Mouse (Mus musculus) cerebellum, adult 11-12 months (tissue): ENCODE measurements around the gene Mrpl36.

Source experiments
- DNase-seq: peaks from one replicate; pipeline ENCODE4 v3.0.0; 2022

Mrpl36 gene

DNA sequence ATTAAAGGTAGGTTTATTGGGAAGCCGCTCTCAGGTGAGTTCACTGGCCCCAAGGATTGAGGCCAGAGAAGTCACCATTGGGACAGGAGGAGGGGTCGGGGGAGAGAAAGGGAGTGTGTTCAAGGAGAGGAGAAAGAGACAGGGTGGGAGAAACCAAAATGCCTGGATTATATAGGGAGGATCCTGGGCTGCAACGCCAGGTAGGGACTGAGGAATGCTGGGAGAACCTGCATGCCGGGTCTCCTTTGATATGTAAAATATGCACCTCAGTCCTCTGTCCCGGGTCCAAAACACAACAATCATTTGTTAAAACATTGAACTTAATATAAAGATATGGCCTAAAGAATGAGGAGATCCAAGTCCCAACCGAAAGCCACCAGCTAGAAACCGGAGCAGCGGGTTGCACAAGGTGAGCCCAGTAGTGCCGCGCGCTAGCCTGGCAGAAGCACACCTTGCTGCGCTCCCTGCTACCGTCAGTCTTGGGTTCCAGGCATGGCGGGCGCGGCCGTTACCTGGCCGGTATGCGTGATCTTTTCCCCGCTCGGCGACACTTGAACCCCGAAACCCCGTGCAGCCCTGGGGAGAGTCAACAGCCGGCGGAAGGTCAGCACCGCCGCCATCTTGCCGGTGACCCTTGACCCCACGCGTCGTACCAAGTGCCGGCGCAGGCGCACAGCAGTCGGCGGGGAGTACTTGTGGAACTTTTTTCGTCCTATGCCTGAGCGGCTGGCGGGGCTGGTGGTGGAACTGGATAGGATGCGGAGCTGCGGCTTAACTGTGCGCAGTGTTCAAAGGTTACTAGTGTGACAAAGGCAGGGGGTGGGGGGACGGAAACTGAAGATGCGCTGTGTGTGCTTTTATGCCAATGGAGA is at the start of gene Mrpl36, which contains the start of gene Ndufs6:
Gene Mrpl36 (plus strand): TSS at position 687 of the 872 bp plus-strand sequence.
Gene Ndufs6 (minus strand): TSS at position 716 of the 872 bp plus-strand sequence.
- peak; percentile 93 for DNase-seq

DNA sequence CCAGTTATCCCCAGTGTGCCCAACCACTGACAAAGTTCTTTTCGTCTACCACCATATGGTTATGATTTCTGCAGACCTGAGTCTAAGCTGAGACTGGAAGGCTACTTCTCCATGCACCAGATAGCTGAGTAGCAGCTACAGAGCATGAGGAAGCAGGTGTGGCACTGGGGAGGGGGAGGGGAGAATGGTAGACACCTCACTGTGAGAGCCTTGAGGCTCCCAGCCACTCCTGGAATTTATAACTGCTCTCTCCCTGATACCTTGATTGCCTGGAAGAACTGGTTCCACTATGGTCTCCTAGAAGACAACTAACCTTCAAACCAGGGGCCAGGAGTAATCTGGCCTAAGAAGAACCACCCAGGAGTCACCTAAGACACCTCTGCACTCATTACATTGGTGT is 49.1 kb upstream of the Mrpl36 start:
- no peak for DNase-seq

DNA sequence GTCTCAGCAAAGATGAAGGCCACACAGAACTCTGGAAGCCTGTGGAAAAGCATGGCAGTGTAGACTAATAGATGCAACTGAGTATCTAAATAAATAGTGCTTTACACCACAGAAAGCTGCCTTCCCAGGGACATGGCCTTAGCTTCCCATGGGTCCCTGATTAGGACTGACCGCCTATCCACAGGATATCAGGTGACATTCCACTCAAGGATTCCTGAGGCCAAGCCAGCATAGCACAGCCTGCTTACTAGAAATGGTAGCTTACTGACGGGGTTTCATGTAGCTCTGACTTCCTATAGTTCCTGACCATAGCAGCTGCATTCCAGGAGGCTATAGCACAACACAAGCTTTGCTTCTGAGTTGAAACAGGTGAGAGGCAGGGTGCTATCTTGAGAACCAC is 45.9 kb upstream of the Mrpl36 start:
- DNase-seq = no peak

DNA sequence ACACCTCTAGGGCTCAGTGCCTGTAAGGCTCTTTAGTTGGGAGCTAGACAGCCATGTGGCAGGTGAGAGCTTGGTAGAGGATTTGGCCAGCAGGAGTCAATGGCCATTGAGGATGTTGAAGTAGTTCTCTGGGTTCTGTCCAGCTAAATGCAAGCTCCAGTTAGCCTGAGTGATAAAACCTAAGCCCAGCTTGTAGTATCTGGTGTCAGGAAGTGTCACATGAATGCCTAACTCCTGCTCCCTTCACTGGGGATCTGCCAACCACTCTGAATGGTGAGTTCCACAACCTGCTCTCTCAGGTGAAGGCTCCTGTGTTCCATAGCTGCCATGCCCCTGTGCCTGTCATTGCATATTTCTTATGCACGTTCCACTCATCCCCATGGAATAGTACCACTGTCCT is 44.8 kb upstream of the Mrpl36 start:
- no peak for DNase-seq

DNA sequence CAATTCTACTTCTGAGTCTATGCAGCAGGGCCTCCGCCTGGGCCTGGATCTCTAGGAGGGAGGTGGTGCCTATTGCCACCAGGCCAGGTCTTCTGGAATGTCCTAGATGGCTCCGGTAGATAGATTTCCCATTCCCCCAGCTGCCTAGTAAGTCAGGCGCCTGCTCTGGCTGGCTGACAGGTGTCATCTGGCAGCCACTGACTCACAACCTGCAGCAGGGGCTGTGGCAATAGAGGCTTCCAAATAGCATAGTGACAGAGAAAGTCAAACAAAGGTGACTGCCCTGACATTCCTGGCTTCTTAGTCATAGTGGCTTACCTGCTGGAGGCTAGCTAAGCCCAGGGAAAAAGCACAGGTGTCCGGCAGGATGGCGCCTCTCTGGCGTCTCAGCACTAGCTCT is 38.1 kb upstream of the Mrpl36 start:
- DNase-seq = no peak

DNA sequence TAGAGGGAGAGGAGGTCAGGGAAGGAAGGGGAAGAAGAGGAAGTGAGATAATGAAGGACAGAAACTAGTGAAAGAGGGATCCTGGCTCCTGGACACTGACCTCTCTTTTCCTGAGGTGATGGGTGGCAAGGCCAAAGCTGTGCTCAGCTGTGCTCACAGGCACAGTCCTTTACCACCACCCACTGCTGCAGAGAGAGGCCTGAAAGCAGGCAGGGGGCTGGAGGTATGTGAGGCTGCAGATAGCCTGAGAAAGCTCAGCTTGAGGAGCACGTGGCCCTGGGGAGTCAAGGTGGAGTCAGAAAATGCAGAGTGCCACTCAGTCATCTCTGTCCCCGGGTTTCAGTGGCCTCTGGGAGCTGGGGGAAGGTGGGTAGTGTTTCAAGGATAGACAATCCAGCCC is 37.2 kb upstream of the Mrpl36 start:
- DNase-seq = no peak

DNA sequence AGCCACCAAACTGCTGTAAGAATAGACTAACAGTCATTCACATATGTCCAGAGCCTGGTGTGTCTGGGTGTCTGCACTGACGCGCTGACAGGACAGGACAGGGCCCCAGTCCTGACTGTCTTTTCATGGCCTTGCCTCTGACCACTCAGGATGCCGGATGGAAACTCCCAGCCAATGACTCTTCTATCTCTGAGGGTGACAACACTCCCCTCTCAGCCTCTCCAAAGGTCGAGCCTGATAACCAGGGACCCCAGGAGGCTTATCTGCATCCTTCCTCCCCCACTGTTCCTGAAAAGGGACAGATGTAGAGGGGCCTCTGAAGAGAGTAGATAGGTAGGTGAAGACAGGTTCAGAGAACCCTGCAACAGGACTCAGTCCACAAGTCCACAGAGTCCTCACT is 29.6 kb upstream of the Mrpl36 start:
- DNase-seq = no peak

DNA sequence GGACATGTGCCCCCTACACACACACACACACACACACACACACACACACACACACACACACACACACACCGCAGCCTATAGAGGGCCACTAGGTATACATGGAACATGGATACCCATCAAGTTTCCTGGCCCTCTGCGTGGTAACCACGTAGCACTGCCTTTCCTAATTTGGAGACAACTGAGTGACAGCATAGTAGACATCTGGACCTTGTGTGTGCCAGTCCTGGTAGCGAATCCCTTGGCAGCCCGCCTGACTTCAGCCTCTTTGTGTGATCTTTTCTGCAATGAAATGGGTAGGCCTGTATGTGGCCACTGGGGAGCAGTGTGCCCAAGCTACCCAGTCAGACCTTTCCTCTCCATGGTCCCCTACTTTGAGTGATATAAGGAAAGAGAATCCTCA is 29.0 kb upstream of the Mrpl36 start:
- no peak for DNase-seq

DNA sequence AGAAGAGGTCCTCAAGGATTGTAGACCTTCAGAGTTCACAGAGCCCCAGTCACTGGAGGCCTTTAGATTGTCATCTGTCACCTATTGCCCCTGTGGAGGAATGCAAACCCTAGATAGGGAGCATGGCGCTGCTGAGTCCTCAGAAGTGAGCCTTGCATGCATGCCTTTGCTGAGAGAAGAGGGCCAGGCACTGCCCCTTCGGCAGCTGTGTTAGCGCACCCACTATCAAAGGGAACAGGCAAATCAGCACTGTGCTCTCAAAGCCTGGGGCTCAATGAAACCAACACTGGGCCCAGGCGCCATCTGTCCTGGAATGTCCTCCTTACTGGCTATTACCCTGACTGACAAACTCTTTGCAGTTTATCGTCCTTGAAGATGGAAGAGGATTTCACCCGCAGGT is 23.6 kb upstream of the Mrpl36 start:
- no peak for DNase-seq

DNA sequence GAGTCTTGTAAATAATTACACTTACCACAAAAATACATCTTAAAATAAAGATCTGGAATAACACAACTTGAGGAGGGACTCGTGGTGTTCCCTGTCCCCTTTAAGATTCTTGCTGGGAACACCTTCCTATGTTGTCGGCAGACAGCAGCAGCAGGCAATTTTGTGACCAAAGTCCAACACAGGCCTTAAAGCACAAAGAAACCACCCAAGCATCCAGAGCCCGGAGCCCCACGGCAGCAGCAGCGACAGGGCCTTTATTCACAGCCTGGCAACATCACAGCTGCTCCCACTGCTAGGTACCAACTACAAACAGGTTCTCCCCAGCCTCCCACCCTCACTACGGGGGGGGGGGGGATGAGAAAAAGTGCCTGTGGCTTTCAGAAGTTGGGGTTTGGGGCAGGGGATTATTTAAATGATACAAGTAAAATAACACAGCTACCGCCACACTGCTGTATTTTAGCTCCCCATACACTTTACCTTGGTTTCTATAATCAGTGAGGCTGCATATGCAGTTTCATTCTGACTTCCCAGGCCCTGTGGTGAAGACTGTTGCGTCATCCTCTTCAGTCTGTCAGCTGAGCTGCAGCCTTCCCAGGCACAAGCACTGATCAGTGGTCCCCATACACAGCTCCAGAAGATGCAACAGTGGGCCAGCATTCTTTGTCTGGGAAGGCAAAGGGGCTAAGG is 22.8 kb upstream of the Mrpl36 start:
- no peak for DNase-seq

DNA sequence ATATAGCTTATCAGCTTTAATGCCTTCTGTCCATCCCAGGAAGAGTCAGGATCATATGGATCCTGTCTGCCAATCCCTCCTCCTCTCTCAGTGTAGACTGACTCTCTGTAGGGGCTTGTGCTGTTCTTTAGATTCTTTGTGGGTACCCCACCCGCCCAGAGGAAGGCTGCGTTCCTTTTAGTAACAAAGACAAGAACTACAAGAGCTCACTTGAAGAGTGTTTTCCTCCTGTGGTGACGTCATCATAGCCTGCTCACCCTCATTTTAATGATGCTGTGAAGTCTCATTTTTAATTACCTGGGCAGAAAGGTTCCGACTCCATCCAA is 22.3 kb upstream of the Mrpl36 start:
- DNase-seq = no peak

DNA sequence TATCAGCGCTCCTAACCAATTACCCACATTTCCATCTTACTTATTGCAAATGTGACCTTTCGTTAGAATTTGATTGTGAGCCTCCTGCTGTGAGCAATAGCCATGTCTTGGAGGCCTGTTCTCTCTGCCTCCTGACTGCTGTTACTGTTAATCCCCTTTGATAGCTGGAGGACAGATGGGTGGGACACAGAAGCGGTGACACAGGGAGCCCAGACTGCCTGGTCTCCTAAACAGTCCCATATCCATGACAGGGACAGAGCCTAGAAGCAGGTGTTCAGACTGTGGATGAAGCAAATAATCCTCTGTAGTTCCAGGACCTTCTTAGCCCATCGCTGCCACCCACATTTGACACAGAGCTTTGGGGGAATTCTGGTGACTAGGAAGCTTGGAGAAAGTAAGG is 21.9 kb upstream of the Mrpl36 start:
- DNase-seq = no peak

DNA sequence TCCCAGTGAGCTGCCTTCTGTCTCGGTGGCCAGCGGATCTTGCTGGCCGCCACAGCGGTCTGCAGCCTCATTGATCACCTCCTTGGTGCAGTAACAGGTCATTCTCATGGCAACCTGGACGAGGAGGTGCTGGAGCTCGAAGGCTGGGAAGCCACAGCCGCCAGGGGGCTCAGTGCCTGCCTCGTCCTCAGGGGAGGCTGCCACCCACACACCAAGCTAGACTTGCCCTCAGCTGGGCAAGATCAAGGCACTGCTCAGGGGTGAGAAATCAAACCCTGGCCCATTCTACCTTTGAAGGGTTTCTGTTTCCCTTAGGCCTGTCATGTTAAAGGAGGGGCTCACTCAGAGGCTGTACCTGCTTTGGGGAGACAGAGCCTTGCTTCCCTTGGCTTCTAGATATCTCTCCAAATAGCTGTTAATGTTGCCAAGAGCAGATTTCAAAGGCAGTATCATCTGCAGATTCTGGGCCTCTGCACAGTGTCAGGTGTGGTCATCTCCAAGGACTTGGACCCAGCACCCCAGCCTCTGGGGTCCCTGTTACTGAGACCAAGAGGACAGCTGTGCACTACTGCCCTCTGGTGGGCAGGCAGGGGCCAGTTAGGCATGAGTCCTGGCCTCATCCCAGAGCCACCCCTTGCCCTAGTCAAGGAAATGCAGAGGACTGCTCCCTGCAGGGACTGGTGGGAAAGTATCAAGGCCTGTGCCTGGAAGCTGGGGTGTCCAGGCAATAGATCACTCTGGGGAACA is 18.0 kb upstream of the Mrpl36 start:
- no peak for DNase-seq

DNA sequence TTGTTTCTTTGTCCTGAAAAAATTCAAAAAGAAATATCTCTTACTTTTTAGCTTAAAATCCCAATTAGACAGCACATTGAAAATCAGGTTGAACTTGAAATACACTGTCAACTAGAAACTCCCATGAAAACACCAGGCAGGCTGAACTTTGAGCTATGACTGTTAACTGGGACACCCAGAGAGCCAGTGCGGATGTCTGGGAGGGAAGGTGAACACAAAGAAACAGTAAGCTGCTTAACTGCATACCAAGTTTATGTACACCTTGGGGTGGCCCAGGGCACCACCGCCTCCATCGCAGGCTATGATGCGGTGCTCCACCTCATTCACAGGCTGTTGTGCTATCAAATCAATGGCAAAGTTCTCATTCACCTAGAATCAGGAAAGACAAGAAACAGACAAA is 8.3 kb upstream of the Mrpl36 start:
- DNase-seq = no peak

DNA sequence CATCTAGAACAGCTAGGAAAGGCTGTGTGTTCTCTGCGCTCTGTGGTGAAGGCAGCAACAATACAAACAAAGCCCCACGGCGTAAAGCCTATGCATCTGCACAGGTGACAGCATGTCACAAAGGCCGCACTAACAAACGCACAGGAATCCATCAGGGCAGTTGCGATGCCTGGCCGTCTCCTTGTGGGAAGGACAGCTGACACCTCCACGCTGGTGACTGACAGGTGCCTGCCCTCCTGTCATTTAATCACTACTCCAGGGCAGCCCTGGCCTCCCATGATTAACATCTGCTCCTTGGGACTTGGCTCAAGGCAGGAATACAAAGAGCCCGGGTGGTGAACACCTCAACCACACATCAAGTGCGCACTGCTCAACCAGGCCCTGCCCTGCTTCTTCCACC is 5.7 kb upstream of the Mrpl36 start:
- no peak for DNase-seq

DNA sequence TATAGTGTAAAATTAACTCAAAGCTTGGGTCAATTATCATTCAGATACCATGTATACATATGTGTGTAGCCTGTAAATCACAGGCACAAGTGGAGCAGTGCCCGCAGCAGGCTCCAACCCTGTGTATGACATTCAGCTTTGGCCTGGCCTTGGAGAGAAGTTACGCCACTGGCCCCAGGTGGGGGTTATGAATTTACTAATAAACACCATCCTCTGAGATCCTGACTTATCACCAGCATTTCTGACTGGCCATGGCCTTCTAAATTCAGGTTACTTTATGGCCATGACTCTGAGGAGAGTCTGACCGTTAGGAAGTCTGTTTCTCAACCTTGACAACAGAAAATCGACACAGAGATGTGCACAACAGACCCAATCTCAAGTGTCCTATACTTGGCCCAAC is 4.9 kb upstream of the Mrpl36 start:
- DNase-seq = no peak

DNA sequence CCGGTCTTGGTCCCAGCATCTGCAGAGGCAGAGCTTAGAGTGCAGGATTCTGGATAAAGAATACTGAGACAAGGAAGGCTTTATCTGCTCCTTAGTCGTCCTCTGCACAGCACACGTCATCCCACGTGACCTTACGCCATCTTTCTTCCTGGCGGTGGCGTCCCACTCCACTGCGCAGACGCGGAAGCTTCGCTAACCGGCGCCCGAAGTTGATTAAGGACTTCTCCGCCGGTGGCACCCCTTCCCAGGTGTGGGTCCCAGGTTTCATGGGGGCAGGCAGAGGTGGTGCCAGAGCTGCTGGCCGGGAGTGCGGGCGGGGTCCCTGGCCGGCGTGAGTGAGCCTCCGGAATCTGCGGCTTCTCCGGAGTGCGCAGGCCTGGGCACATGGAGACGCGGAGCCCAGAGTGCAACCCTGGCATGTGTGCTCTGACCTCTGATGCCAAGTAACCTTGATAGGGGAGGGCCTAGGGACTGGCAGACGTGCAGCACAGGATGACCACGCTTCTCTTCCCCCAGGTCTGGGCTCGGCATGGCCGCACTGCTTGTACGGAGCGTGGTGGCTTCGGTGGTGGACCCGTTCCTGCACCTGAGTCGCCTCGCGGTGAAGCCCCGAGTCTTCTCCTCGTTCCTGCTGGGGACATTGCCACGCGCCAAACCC is 2.7 kb downstream of the Mrpl36 start:
- peak; percentile 89 for DNase-seq

DNA sequence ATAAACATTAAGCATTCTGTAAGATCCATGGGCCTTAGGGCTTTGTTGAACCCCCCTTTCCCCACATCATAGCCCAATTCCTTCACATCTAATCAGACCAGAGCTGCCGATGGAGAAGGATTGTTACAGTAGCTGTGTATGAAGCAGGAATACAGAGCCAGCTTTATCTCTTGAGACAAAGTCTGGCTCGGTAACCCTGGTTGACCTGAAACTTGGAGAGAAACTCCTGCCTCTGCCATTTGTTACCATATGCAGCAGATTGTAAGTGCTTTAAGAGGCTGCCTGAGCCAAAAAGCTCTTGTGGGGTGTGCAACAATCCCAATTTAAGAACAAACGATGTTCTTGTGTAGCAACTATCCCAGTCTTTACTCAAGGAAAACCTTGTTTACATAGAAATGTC is 3.4 kb downstream of the Mrpl36 start:
- DNase-seq = no peak

DNA sequence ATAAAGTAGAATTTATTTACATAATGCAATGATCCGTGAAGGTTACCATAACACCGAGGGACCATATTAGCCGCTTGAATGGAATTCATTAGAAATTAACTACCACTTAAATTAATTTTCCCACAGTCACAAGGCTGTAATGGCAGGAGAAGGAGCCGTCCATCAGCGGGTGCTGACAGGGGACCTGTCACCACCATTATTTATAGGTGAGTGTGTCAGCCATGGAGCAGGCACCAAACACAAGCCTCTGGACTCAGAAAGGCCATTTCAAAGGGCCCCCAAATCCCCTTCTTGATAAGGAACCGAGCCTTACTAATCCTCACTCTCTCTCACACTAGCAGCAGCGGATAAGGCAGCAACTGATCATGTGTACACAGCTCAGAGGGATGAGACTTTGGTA is 8.4 kb downstream of the Mrpl36 start:
- no peak for DNase-seq

DNA sequence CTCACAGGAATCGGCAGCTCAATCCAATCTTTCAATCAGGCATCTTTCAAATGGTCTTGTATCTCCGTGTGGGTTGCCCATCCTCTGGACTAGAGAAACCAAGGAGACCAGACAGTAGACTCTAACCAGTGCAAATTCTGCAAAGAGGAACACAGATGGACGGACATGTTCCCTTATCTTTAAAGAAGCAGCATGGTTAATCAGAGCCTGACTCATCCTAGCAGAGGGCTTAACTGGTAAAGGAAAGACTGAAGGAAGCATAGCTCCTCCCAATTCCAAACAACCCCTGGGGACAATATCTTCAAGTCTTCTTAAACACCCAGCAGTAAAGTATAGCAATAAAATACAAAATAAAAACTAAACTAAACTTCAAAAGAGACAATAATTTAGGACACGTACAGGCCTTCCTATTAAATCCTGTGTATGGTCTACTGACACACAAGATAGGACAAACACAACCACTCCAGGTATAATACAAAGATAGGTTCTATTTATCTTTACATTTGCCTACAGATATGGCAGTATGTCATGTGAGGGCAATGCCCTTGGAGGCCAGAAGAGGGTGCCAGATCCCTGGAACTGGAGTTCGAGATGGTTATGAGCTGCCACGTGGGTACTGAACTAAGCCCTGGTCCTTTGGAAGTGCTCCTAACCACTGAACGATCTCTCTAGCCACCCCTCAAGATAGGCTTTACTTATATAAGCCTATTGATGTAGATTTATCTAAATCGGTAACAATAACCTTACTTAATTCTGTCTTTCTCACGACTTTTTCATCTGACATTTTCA is 17.0 kb downstream of the Mrpl36 start:
- no peak for DNase-seq

DNA sequence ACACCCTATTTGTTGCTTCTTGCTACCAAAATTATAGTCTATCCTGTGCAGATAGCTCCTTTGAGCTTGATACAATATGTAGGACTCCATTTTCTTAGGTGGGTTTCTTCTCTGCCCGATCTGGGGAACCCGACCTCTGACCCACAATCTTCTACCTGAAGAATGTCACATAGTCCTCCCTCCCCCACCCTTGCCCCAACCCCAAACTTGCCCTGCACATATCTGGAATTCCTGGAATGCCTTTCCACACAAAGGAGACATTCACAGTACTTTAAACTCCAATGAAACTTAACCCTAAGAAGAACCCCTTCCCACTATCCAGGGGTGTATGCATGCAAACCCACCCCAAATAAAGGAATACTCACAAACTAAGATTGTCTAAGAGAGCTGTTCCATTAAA is 17.8 kb downstream of the Mrpl36 start:
- no peak for DNase-seq

DNA sequence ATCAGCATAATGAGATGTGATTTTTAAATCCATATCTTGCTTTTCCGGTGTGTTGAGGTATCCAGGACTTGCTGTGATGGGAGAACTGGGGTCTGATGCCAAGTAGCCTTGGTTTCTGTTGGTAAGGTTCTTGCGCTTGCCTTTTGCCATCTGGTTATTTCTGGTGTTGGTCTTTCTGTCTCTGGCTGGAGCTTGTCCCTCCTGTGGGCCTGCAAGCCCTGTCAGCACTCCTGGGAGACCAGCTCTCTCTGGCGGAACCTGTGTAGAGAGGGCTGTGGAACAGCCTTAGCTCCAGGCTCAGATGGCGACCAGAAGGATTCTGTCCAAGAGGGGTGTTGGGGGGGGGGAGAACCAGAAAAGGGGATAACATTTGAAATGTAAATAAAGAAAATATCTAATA is 18.4 kb downstream of the Mrpl36 start:
- DNase-seq = no peak

DNA sequence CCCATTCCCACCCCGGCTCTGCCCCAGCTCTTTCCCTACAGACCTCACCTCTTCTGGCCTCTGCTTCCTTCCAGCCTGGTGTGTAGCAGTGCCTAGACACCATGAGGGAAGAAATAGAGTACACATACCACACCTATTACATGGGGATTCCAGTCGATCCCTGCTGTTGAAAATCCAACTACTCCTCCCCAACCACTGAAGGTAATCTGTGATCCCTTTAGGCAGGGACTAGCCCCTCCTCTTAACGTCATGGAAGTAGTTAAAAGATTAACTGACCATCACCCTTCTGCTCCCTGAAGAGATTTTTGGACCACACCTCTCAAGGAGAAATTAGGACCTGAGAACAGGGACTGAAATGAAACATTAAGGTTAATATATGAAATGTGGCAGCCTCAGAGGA is 18.9 kb downstream of the Mrpl36 start:
- no peak for DNase-seq
